Mouse (Mus musculus): ENCODE measurements around the gene Fbn1. TPM values are rescaled to one million over a fixed set of nuclear protein-coding genes. Genes with fewer than 3 reads are reported as not detected.

Fbn1 gene
- polyA plus RNA-seq, 1 experiment from 2014 or later, result 3.2 TPM

GRCm38 (mm10) chr2:125324455-125324854 lies 183.3 kb downstream of the Fbn1 start:
- Histone ChIP-seq H3K4me2 (no peak overlapping the region), H3K9ac (replicated peaks) (no peak overlapping the region), H3K4me1 (no peaks in the 10 kb centered on the region), H3K27me3 (replicated peaks) (no peaks in the 10 kb centered on the region), H3K27ac (replicated peaks) (no peak overlapping the region), H3K36me3 (peaks cover 5% of the 10 kb centered on the region), H3K9me3 (replicated peaks) (no peaks in the 10 kb centered on the region), H3K4me3 (replicated peaks) (no peak overlapping the region)
- 83% methylated on average over 5 of the region's 5 CpGs for WGBS
- no peak for ATAC-seq (ENCODE audit: low FRiP score)

- H3K4me2 ChIP-seq, result no peak overlapping the region
- no peak overlapping the region for H3K9ac ChIP-seq (replicated peaks)
- no peaks in the 10 kb centered on the region for H3K9me3 ChIP-seq (replicated peaks)
- 77% methylated on average over 4 of the region's 4 CpGs for WGBS
- H3K27me3 ChIP-seq (replicated peaks), result no peaks in the 10 kb centered on the region
- no peak for ATAC-seq (ENCODE audit: low FRiP score)
- peaks cover 5% of the 10 kb centered on the region for H3K36me3 ChIP-seq
- H3K4me1 ChIP-seq, result no peaks in the 10 kb centered on the region
- H3K4me3 ChIP-seq (replicated peaks), result no peak overlapping the region
- no peak overlapping the region for H3K27ac ChIP-seq (replicated peaks)
Observed at GRCm38 (mm10) chr2:125323347-125323746, 184.4 kb downstream of the Fbn1 start.

GRCm38 (mm10) chr2:125322581-125322980 lies 185.2 kb downstream of the Fbn1 start:
- H3K4me2 ChIP-seq, result no peak overlapping the region

GRCm38 (mm10) chr2:125321071-125321470 lies 186.7 kb downstream of the Fbn1 start:
- H3K4me3 ChIP-seq (replicated peaks), result no peak overlapping the region
- ATAC-seq (ENCODE audit: low FRiP score), result no peak
- no peaks in the 10 kb centered on the region for H3K9me3 ChIP-seq (replicated peaks)
- no peak overlapping the region for H3K4me2 ChIP-seq
- WGBS, result 79% methylated on average over 6 of the region's 6 CpGs
- no peaks in the 10 kb centered on the region for H3K4me1 ChIP-seq
- no peak overlapping the region for H3K9ac ChIP-seq (replicated peaks)
- H3K27me3 ChIP-seq (replicated peaks), result no peaks in the 10 kb centered on the region
- H3K36me3 ChIP-seq, result peaks cover 16% of the 10 kb centered on the region
- H3K27ac ChIP-seq (replicated peaks), result no peak overlapping the region

More at GRCm38 (mm10) chr2:125322581-125322980, 185.2 kb downstream of the Fbn1 start:
- H3K9me3 ChIP-seq (replicated peaks), result no peaks in the 10 kb centered on the region
- 93% methylated on average over 2 of the region's 2 CpGs for WGBS
- no peak overlapping the region for H3K4me3 ChIP-seq (replicated peaks)
- no peaks in the 10 kb centered on the region for H3K27me3 ChIP-seq (replicated peaks)
- no peak for ATAC-seq (ENCODE audit: low FRiP score)
- no peak overlapping the region for H3K27ac ChIP-seq (replicated peaks)
- no peaks in the 10 kb centered on the region for H3K4me1 ChIP-seq
- H3K9ac ChIP-seq (replicated peaks), result no peak overlapping the region
- peaks cover 5% of the 10 kb centered on the region for H3K36me3 ChIP-seq

- Histone ChIP-seq H3K27ac (replicated peaks) (no peak overlapping the region), H3K4me2 (no peak overlapping the region), H3K4me3 (replicated peaks) (no peak overlapping the region), H3K36me3 (peaks cover 18% of the 10 kb centered on the region), H3K4me1 (no peaks in the 10 kb centered on the region), H3K9ac (replicated peaks) (no peak overlapping the region), H3K27me3 (replicated peaks) (no peaks in the 10 kb centered on the region), H3K9me3 (replicated peaks) (no peaks in the 10 kb centered on the region)
- ATAC-seq (ENCODE audit: low FRiP score), result no peak
- WGBS, result 93% methylated on average over 8 of the region's 8 CpGs
Observed at GRCm38 (mm10) chr2:125319651-125320050, 188.1 kb downstream of the Fbn1 start.

- 73% methylated on average over 5 of the region's 5 CpGs for WGBS
- Histone ChIP-seq H3K4me1 (no peaks in the 10 kb centered on the region), H3K4me3 (replicated peaks) (no peak overlapping the region), H3K27me3 (replicated peaks) (no peaks in the 10 kb centered on the region), H3K9me3 (replicated peaks) (no peaks in the 10 kb centered on the region), H3K36me3 (peaks cover 25% of the 10 kb centered on the region), H3K9ac (replicated peaks) (no peak overlapping the region), H3K27ac (replicated peaks) (no peak overlapping the region), H3K4me2 (no peak overlapping the region)
- ATAC-seq (ENCODE audit: low FRiP score), result no peak
Observed at GRCm38 (mm10) chr2:125318371-125319061, 189.3 kb downstream of the Fbn1 start.

- no peak overlapping the region for H3K27ac ChIP-seq (replicated peaks)
- ATAC-seq (ENCODE audit: low FRiP score), result no peak
- WGBS, result 90% methylated on average over 3 of the region's 3 CpGs
Observed at GRCm38 (mm10) chr2:125315203-125315602, 192.6 kb downstream of the Fbn1 start.

GRCm38 (mm10) chr2:125314169-125314925 lies 193.4 kb downstream of the Fbn1 start:
- Histone ChIP-seq H3K9ac (replicated peaks) (no peak overlapping the region), H3K4me3 (replicated peaks) (no peak overlapping the region), H3K4me1 (no peaks in the 10 kb centered on the region), H3K36me3 (peaks cover 33% of the 10 kb centered on the region), H3K27ac (replicated peaks) (no peak overlapping the region), H3K27me3 (replicated peaks) (no peaks in the 10 kb centered on the region), H3K9me3 (replicated peaks) (no peaks in the 10 kb centered on the region), H3K4me2 (no peak overlapping the region)
- WGBS, result 89% methylated on average over 16 of the region's 16 CpGs
- no peak for ATAC-seq (ENCODE audit: low FRiP score)

More at GRCm38 (mm10) chr2:125315203-125315602, 192.6 kb downstream of the Fbn1 start:
- Histone ChIP-seq H3K36me3 (peaks cover 29% of the 10 kb centered on the region), H3K9ac (replicated peaks) (no peak overlapping the region), H3K9me3 (replicated peaks) (no peaks in the 10 kb centered on the region), H3K4me1 (no peaks in the 10 kb centered on the region), H3K27me3 (replicated peaks) (no peaks in the 10 kb centered on the region), H3K4me3 (replicated peaks) (no peak overlapping the region), H3K4me2 (no peak overlapping the region)

GRCm38 (mm10) chr2:125309710-125310109 lies 198.1 kb downstream of the Fbn1 start:
- Histone ChIP-seq H3K27me3 (replicated peaks) (no peaks in the 10 kb centered on the region), H3K36me3 (peaks cover 33% of the 10 kb centered on the region), H3K4me1 (no peaks in the 10 kb centered on the region), H3K9me3 (replicated peaks) (no peaks in the 10 kb centered on the region), H3K27ac (replicated peaks) (no peak overlapping the region), H3K4me2 (no peak overlapping the region), H3K4me3 (replicated peaks) (no peak overlapping the region), H3K9ac (replicated peaks) (no peak overlapping the region)
- no peak for ATAC-seq (ENCODE audit: low FRiP score)
- WGBS, result 91% methylated on average over 10 of the region's 10 CpGs

- no peak for ATAC-seq (ENCODE audit: low FRiP score)
- Histone ChIP-seq H3K4me2 (no peak overlapping the region), H3K9ac (replicated peaks) (no peak overlapping the region), H3K27ac (replicated peaks) (no peak overlapping the region), H3K4me3 (replicated peaks) (no peak overlapping the region), H3K4me1 (no peaks in the 10 kb centered on the region), H3K9me3 (replicated peaks) (no peaks in the 10 kb centered on the region), H3K27me3 (replicated peaks) (no peaks in the 10 kb centered on the region), H3K36me3 (peaks cover 32% of the 10 kb centered on the region)
- WGBS, result 81% methylated on average over 3 of the region's 3 CpGs
Observed at GRCm38 (mm10) chr2:125305671-125306070, 202.1 kb downstream of the Fbn1 start.

GRCm38 (mm10) chr2:125304746-125305145 lies 203.0 kb downstream of the Fbn1 start:
- ATAC-seq (ENCODE audit: low FRiP score), result no peak
- no peaks in the 10 kb centered on the region for H3K9me3 ChIP-seq (replicated peaks)
- H3K36me3 ChIP-seq, result peaks cover 33% of the 10 kb centered on the region
- no peak overlapping the region for H3K27ac ChIP-seq (replicated peaks)
- WGBS, result 81% methylated on average over 3 of the region's 3 CpGs
- H3K4me3 ChIP-seq (replicated peaks), result no peak overlapping the region
- no peaks in the 10 kb centered on the region for H3K4me1 ChIP-seq
- no peaks in the 10 kb centered on the region for H3K27me3 ChIP-seq (replicated peaks)
- no peak overlapping the region for H3K4me2 ChIP-seq
- H3K9ac ChIP-seq (replicated peaks), result no peak overlapping the region

GRCm38 (mm10) chr2:125303764-125304384 lies 203.9 kb downstream of the Fbn1 start:
- H3K4me3 ChIP-seq (replicated peaks), result no peak overlapping the region
- no peak overlapping the region for H3K4me2 ChIP-seq
- WGBS, result 87% methylated on average over 5 of the region's 5 CpGs
- no peak overlapping the region for H3K27ac ChIP-seq (replicated peaks)
- H3K36me3 ChIP-seq, result peaks cover 24% of the 10 kb centered on the region
- no peaks in the 10 kb centered on the region for H3K27me3 ChIP-seq (replicated peaks)
- H3K4me1 ChIP-seq, result no peaks in the 10 kb centered on the region
- H3K9me3 ChIP-seq (replicated peaks), result no peaks in the 10 kb centered on the region
- no peak for ATAC-seq (ENCODE audit: low FRiP score)
- no peak overlapping the region for H3K9ac ChIP-seq (replicated peaks)
